In genomic region chr2:33544203-33544762, GRCm38 (mm10) we compare ENCODE assay signal across 8 mouse cellular contexts.
DNase-seq lines count a peak whose midpoint lies in the region; ATAC-seq and TF ChIP-seq lines count a peak whose summit lies in the region.

No protein-coding gene starts in this region.

- peak; percentile 13; the same call in 1 of the 2 replicates for ATAC-seq in hindbrain, embryonic 14.5 days (ENCODE audit: low FRiP score)
- peak; percentile 55 for ATAC-seq in lung, postnatal 0 days
- ATAC-seq in megakaryocyte progenitor cell, adult 5-6 weeks (replicated peaks; ENCODE audit: poor library complexity): no peak

- peak; percentile 28 for DNase-seq in retina, postnatal 1 day
- no peak for DNase-seq in retina, embryonic 14.5 days (ENCODE audit: low spot score)
- DNase-seq in embryonic facial prominence, embryonic 10.5 days (ENCODE audit: low spot score): peak; percentile 56
- DNase-seq in hindbrain, embryonic 14.5 days (ENCODE audit: low spot score): no peak
- DNase-seq in lung, postnatal 0 days (ENCODE audit: low spot score): peak; percentile 26
- DNase-seq in urinary bladder, adult 2 months (ENCODE audit: low spot score): peak; percentile 45
- DNase-seq in ovary, postnatal 14 days (ENCODE audit: low spot score): no peak

- peak overlapping the region; percentile 96 for H3K4me2 ChIP-seq in hindbrain, embryonic 14.5 days (replicated peaks)
- peak overlapping the region; percentile 67 for H3K4me2 ChIP-seq in lung, postnatal 0 days (replicated peaks; ENCODE audit: low read depth, low read length)

- no peak overlapping the region; the same call in 1 of the 2 replicates for H3K27ac ChIP-seq in embryonic facial prominence, embryonic 10.5 days (replicated peaks)
- peak overlapping the region; percentile 96 for H3K27ac ChIP-seq in hindbrain, embryonic 14.5 days
- no peak overlapping the region for H3K27ac ChIP-seq in lung, postnatal 0 days (ENCODE audit: low read length)

- peak overlapping the region; percentile 74 for H3K9ac ChIP-seq in hindbrain, embryonic 14.5 days
- no peak overlapping the region for H3K9ac ChIP-seq in lung, postnatal 0 days (replicated peaks; ENCODE audit: low read depth)

- peak overlapping the region; percentile 64 for H3K4me3 ChIP-seq in embryonic facial prominence, embryonic 10.5 days
- H3K4me3 ChIP-seq in hindbrain, embryonic 14.5 days (replicated peaks; ENCODE audit: low read length): peak overlapping the region; percentile 43
- H3K4me3 ChIP-seq in lung, postnatal 0 days (ENCODE audit: low read depth, low read length): peak overlapping the region; percentile 33

- H3K27me3 ChIP-seq in embryonic facial prominence, embryonic 10.5 days (replicated peaks; ENCODE audit: low read depth, poor library complexity, severe bottlenecking): peaks cover 91% of the 10 kb centered on the region
- peaks cover 7% of the 10 kb centered on the region; the same call in 1 of the 2 replicates for H3K27me3 ChIP-seq in hindbrain, embryonic 14.5 days (ENCODE audit: control insufficient read depth, insufficient read depth, low read length)
- H3K27me3 ChIP-seq in lung, postnatal 0 days (replicated peaks; ENCODE audit: insufficient read depth, low read length): peaks cover 24% of the 10 kb centered on the region

- H3K4me1 ChIP-seq in embryonic facial prominence, embryonic 10.5 days: peaks cover 32% of the 10 kb centered on the region
- peaks cover 26% of the 10 kb centered on the region for H3K4me1 ChIP-seq in hindbrain, embryonic 14.5 days (replicated peaks; ENCODE audit: control insufficient read depth, insufficient read depth, low read length)
- H3K4me1 ChIP-seq in lung, postnatal 0 days (ENCODE audit: insufficient read depth, low read depth, low read length): peaks cover 7% of the 10 kb centered on the region; the same call in 1 of the 2 replicates

- H3K36me3 ChIP-seq in embryonic facial prominence, embryonic 10.5 days (replicated peaks): no peaks in the 10 kb centered on the region
- no peaks in the 10 kb centered on the region for H3K36me3 ChIP-seq in hindbrain, embryonic 14.5 days (replicated peaks; ENCODE audit: control insufficient read depth, insufficient read depth)
- H3K36me3 ChIP-seq in lung, postnatal 0 days (ENCODE audit: insufficient read depth, low read length): no peaks in the 10 kb centered on the region

- TF ChIP-seq EP300 in lung, postnatal 0 days (IDR thresholded peaks at IDR 0.05): no peak

- no peaks in the 10 kb centered on the region for H3K9me3 ChIP-seq in embryonic facial prominence, embryonic 10.5 days
- no peaks in the 10 kb centered on the region for H3K9me3 ChIP-seq in hindbrain, embryonic 14.5 days (ENCODE audit: control insufficient read depth, low read length)
- no peaks in the 10 kb centered on the region for H3K9me3 ChIP-seq in lung, postnatal 0 days (ENCODE audit: low read length)

- 2% methylated on average over 43 of the region's 43 CpGs for WGBS in embryonic facial prominence, embryonic 10.5 days
- under 1% methylated on average over 31 of the region's 43 CpGs for WGBS in hindbrain, embryonic 14.5 days
- WGBS in lung, postnatal 0 days: 2% methylated on average over 37 of the region's 43 CpGs

- no peak for TF ChIP-seq CTCF in lung, postnatal 0 days (IDR thresholded peaks at IDR 0.05)

Comparison
In these comparisons a context has a peak if more than half of its experiments do, and no peak if none do; other contexts are left out.
1. DNase-seq: peak in retina, postnatal 1 day (single experiment), embryonic facial prominence, embryonic 10.5 days (single experiment), lung, postnatal 0 days (single experiment) and urinary bladder, adult 2 months (single experiment); none in retina, embryonic 14.5 days (single experiment), hindbrain, embryonic 14.5 days (single experiment) and ovary, postnatal 14 days (single experiment).
2. Peak in every context shown above with its lines, with median percentiles within 50 percentile points of each other: H3K4me3 ChIP-seq.